Mouse (Mus musculus) heart, adult 2 months (tissue): ENCODE measurements around the gene Adgrl1.

ENCODE experiments used
- CTCF ChIP-seq: fragments of 200-600 bp; IDR thresholded peaks from 2 replicates; pipeline ENCODE4 v1.8.1; 2022; ENCODE audit warnings: antibody characterized with exemption, mild to moderate bottlenecking, moderate library complexity
- EP300 ChIP-seq: fragments of 200-500 bp; IDR thresholded peaks from 2 replicates; pipeline ENCODE4 v1.6.1; 2011; ENCODE audit warnings: low read depth, low read length, control low read depth; ENCODE audit not compliant: insufficient read depth
- POLR2A ChIP-seq: fragments of 200-500 bp; IDR thresholded peaks from 2 replicates; pipeline ENCODE4 v1.6.1; 2011; ENCODE audit warnings: mild to moderate bottlenecking, low read depth, low read length, control low read depth; ENCODE audit not compliant: insufficient read depth

DNA sequence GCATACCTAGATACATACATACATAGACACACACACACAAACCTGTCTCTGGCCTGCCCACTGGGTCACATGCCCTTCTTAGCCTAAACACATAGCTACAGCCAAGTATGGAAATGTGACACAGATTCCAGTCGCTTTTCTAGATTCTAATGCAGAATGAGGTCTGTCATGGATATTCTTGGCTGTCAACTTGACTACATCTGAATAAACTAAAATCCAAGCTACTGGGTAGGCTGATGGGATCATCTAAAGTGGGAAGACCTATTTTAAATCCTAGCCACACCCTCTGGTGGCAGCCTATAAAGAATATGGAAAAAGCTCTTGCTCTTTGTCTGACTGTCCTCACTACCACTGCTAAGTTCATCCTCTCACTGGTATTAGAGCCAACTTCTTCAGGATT lies 42.5 kb downstream of the Adgrl1 start:
- TF ChIP-seq CTCF: no peak
- TF ChIP-seq POLR2A: no peak
- no peak for TF ChIP-seq EP300
